ENCODE assay signal across 14 mouse cellular contexts in the genomic region with DNA sequence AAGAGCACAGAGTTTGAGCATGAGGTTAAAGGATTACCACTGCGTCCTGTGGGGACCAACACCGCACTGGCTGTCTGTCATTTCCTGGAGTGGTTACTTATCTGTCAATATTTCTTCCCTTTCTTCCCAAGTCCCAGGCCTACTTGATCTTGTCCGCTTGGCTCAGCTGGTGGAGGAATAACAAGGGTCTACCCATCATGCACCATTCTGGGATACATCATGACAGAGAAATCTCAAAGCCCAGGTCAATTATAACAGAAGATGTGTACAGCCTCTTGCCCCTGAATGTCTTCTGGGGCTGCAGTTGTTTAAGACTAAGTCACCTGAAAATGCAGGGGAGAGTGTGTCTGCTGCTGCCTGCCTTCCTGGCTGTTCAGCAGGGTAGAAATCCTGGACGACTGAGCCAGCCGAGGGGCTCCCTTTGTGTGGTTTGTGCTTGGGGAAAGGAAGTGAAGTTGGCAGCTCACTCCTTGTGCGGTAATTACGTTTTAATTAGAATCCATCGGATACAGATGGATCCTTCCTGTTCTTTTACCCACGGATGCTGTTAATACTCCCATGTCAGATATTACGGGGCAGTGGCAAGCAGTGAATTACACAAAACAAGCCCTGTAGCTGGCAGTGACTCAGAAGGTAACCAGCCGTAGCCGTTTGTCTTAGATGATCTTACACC.
DNase-seq lines count a peak whose midpoint lies in the region; ATAC-seq and TF ChIP-seq lines count a peak whose summit lies in the region.
"Had no signal": no experiment of that assay in that cellular context is flagged by ENCODE, and none has a peak within 500 bp of the region (broad histone marks: within the 10 kb centered on the region; RNA-seq: fewer than 3 reads in every experiment).

No protein-coding gene starts in this region.

- no peaks in the 10 kb centered on the region; the same call in 1 of the 2 replicates for H3K27me3 ChIP-seq in forebrain, embryonic 12.5 days
- H3K27me3 ChIP-seq in forebrain, embryonic 10.5 days (ENCODE audit: poor library complexity, severe bottlenecking) = no peaks in the 10 kb centered on the region
- H3K27me3 ChIP-seq in lung, embryonic 14.5 days (ENCODE audit: insufficient read depth, low read length) = no peaks in the 10 kb centered on the region
- no peaks in the 10 kb centered on the region for H3K27me3 ChIP-seq in hindbrain, embryonic 15.5 days
- H3K27me3 ChIP-seq: heart, embryonic 15.5 days; limb, embryonic 12.5 days had no signal

- peak overlapping the region; percentile 50 for H3K27ac ChIP-seq in forebrain, embryonic 12.5 days
- no peak overlapping the region for H3K27ac ChIP-seq in forebrain, embryonic 10.5 days
- H3K27ac ChIP-seq in lung, embryonic 14.5 days (ENCODE audit: low read depth) = no peak overlapping the region
- peak overlapping the region; percentile 46 for H3K27ac ChIP-seq in hindbrain, embryonic 15.5 days (replicated peaks)
- H3K27ac ChIP-seq: heart, embryonic 15.5 days; limb, embryonic 12.5 days; macrophage had no signal

- no peak for TF ChIP-seq CTCF in lung, embryonic 14.5 days (IDR thresholded peaks at IDR 0.05; ENCODE audit: low read depth)

- no peak overlapping the region for H3K4me2 ChIP-seq in forebrain, embryonic 12.5 days
- no peak overlapping the region for H3K4me2 ChIP-seq in lung, embryonic 14.5 days
- H3K4me2 ChIP-seq in hindbrain, embryonic 15.5 days = peak overlapping the region; percentile 7; the same call in 1 of the 2 replicates
- H3K4me2 ChIP-seq: heart, embryonic 15.5 days; limb, embryonic 12.5 days had no signal

- no peak overlapping the region for H3K9ac ChIP-seq in forebrain, embryonic 12.5 days
- H3K9ac ChIP-seq in lung, embryonic 14.5 days = no peak overlapping the region
- no peak overlapping the region for H3K9ac ChIP-seq in hindbrain, embryonic 15.5 days
- H3K9ac ChIP-seq: heart, embryonic 15.5 days; limb, embryonic 12.5 days had no signal

- no peaks in the 10 kb centered on the region for H3K4me1 ChIP-seq in forebrain, embryonic 12.5 days
- H3K4me1 ChIP-seq in forebrain, embryonic 10.5 days = no peaks in the 10 kb centered on the region
- no peaks in the 10 kb centered on the region for H3K4me1 ChIP-seq in lung, embryonic 14.5 days (ENCODE audit: insufficient read depth)
- peaks cover 13% of the 10 kb centered on the region for H3K4me1 ChIP-seq in hindbrain, embryonic 15.5 days (replicated peaks)
- H3K4me1 ChIP-seq: heart, embryonic 15.5 days had no signal

- H3K4me3 ChIP-seq in forebrain, embryonic 12.5 days (replicated peaks) = no peak overlapping the region
- H3K4me3 ChIP-seq in forebrain, embryonic 10.5 days = no peak overlapping the region
- no peak overlapping the region for H3K4me3 ChIP-seq in lung, embryonic 14.5 days (ENCODE audit: low read depth, low read length)
- no peak overlapping the region for H3K4me3 ChIP-seq in hindbrain, embryonic 15.5 days
- H3K4me3 ChIP-seq: heart, embryonic 15.5 days; limb, embryonic 12.5 days had no signal

- WGBS in forebrain, embryonic 12.5 days = 50% methylated on average over 12 of the region's 12 CpGs
- 75% methylated on average over 12 of the region's 12 CpGs for WGBS in forebrain, embryonic 10.5 days
- 50% methylated on average over 12 of the region's 12 CpGs for WGBS in lung, embryonic 14.5 days
- WGBS in hindbrain, embryonic 15.5 days = 31% methylated on average over 12 of the region's 12 CpGs

- 0 out of 2 replicates have a peak, but pooled peaks have one; percentile 9 for ATAC-seq in forebrain, embryonic 12.5 days (ENCODE audit: low FRiP score)
- no peak for ATAC-seq in lung, embryonic 14.5 days (ENCODE audit: insufficient read depth)
- ATAC-seq in hindbrain, embryonic 15.5 days (ENCODE audit: low FRiP score, low read depth) = peak; percentile 58; the same call in 1 of the 2 replicates
- no peak for ATAC-seq in frontal cortex, adult (ENCODE audit: low TSS enrichment)

- DNase-seq in forebrain, embryonic 10.5 days (ENCODE audit: extremely low spot score, low spot score) = no peak
- DNase-seq in lung, embryonic 14.5 days = peak; percentile 30
- DNase-seq in lung, postnatal 25 days (ENCODE audit: low spot score) = no peak
- peak; percentile 52 for DNase-seq in retina, postnatal 1 day
- no peak for DNase-seq in ovary, adult 18-20 months (ENCODE audit: low spot score)
- DNase-seq: adrenal gland, postnatal 25 days; cerebellum, adult 8-10 months; layer of hippocampus, adult 9-11 months had no signal

- no peaks in the 10 kb centered on the region for H3K36me3 ChIP-seq in forebrain, embryonic 12.5 days (replicated peaks)
- H3K36me3 ChIP-seq in forebrain, embryonic 10.5 days (replicated peaks) = no peaks in the 10 kb centered on the region
- no peaks in the 10 kb centered on the region for H3K36me3 ChIP-seq in lung, embryonic 14.5 days (ENCODE audit: insufficient read depth)
- H3K36me3 ChIP-seq in hindbrain, embryonic 15.5 days = no peaks in the 10 kb centered on the region
- H3K36me3 ChIP-seq: heart, embryonic 15.5 days; limb, embryonic 12.5 days had no signal

- H3K9me3 ChIP-seq in forebrain, embryonic 12.5 days = no peaks in the 10 kb centered on the region
- H3K9me3 ChIP-seq in forebrain, embryonic 10.5 days = peaks cover 5% of the 10 kb centered on the region; the same call in 1 of the 2 replicates
- H3K9me3 ChIP-seq in lung, embryonic 14.5 days (ENCODE audit: low read depth, low read length) = no peaks in the 10 kb centered on the region
- no peaks in the 10 kb centered on the region for H3K9me3 ChIP-seq in hindbrain, embryonic 15.5 days
- H3K9me3 ChIP-seq: heart, embryonic 15.5 days had no signal

Comparison
In these comparisons a context has a peak if more than half of its experiments do, and no peak if none do; other contexts are left out.
1. H3K27ac ChIP-seq: peak in forebrain, embryonic 12.5 days (single experiment) and hindbrain, embryonic 15.5 days (single experiment); none in forebrain, embryonic 10.5 days (single experiment) and lung, embryonic 14.5 days (single experiment).
2. DNase-seq: peak in lung, embryonic 14.5 days (single experiment) and retina, postnatal 1 day (single experiment); none in forebrain, embryonic 10.5 days (single experiment), lung, postnatal 25 days (single experiment) and ovary, adult 18-20 months (single experiment).
3. ATAC-seq: peak in forebrain, embryonic 12.5 days (single experiment) and hindbrain, embryonic 15.5 days (single experiment); none in lung, embryonic 14.5 days (single experiment) and frontal cortex, adult (single experiment).